Mouse (Mus musculus) CH12.LX (cell line): ENCODE data around the gene Lzts2.

Experiments used
- BHLHE40 ChIP-seq: IDR thresholded peaks from 2 replicates; pipeline ENCODE4 v1.6.1; 2011; ENCODE audit warnings: mild to moderate bottlenecking, low read depth, low read length, improper control_type of control experiment
- CHD1 ChIP-seq: IDR thresholded peaks from 2 replicates; pipeline ENCODE4 v1.6.1; 2012; ENCODE audit warnings: low read depth, low read length, improper control_type of control experiment, inconsistent platforms
- CTCF ChIP-seq, 2 experiments: IDR thresholded peaks in 1 of 2; conservative IDR thresholded peaks in 1 of 2; 2 replicates each; pipeline ENCODE4 v1.5.1; 2011 to 2012; ENCODE audit warnings: low read depth in 2 of 2, low read length in 2 of 2, improper control_type of control experiment in 1 of 2, inconsistent platforms in 1 of 2, mild to moderate bottlenecking in 1 of 2, moderate library complexity in 1 of 2
- GABPA ChIP-seq: IDR thresholded peaks from 2 replicates; pipeline ENCODE4 v1.6.1; 2012; ENCODE audit warnings: low read depth, low read length, improper control_type of control experiment, inconsistent platforms; ENCODE audit not compliant: insufficient replicate concordance
- JUND ChIP-seq: conservative IDR thresholded peaks from 2 replicates; pipeline ENCODE4 v1.6.1; 2011; ENCODE audit warnings: low read depth, low read length, improper control_type of control experiment
- MAFK ChIP-seq: IDR thresholded peaks from 2 replicates; pipeline ENCODE4 v1.6.1; 2011; ENCODE audit warnings: low read length, improper control_type of control experiment; ENCODE audit not compliant: insufficient replicate concordance
- MAX ChIP-seq: IDR thresholded peaks from 2 replicates; pipeline ENCODE4 v1.6.1; 2011; ENCODE audit warnings: low read length, improper control_type of control experiment
- NRF1 ChIP-seq: IDR thresholded peaks from 2 replicates; pipeline ENCODE4 v1.6.1; 2014; ENCODE audit warnings: low read depth, mild to moderate bottlenecking, inconsistent platforms, low read length, improper control_type of control experiment, moderate library complexity
- POLR2A ChIP-seq: IDR thresholded peaks from 2 replicates; pipeline ENCODE4 v1.6.1; 2011; ENCODE audit warnings: low read depth, mild to moderate bottlenecking, improper control_type of control experiment, low read length
- USF1 ChIP-seq: IDR thresholded peaks from 2 replicates; pipeline ENCODE4 v1.6.1; 2014; ENCODE audit warnings: low read depth, mild to moderate bottlenecking, inconsistent platforms, low read length, improper control_type of control experiment
- ZKSCAN1 ChIP-seq: IDR thresholded peaks from 2 replicates; pipeline ENCODE4 v1.6.1; 2012; ENCODE audit warnings: low read depth, inconsistent platforms, low read length, improper control_type of control experiment, borderline replicate concordance

DNA sequence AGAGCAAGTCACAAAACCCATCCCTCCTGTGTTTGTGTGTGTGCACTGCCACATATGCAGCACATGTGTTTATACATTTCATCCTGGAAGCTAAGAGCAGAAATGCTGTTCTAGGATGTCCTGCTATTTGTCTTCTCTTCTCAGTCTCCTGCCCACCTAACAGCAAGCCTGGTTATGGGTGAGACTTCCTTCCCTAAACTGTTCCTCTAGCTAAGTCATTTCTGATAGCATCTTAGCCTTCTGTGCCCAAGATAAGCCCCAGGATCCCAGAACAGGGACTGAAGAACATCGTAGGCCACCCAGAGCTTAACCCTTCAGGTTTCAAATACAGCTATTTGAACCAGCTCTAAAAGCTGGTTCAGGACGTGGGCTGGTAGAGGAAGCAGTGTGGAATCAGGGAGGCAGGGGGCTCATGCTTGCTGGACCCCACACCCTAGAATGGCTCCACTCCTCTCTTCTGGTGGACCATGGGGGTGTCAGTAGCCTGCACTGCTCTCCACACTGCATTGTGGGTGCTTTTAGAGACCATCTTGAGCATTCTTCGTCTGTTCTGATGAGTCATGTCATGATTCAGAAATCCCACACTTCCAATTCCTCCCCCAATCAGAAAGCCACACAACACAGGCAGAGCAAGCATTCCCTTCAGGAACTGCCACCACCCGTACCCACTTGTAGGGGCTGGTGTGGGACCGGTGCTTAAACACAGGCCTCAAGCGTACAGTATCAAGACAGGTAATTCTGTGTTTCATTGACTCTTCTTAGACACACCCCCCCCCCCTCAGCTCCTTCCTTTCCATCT is 40.9 kb downstream of the Lzts2 start:
- no peak for TF ChIP-seq MAFK
- no peak for TF ChIP-seq CTCF (conservative IDR thresholded peaks at IDR 0.05 in 1 of 2, IDR thresholded peaks at IDR 0.05 in 1 of 2; ENCODE audit: low read depth in 2 of 2, low read length in 2 of 2)
- no peak for TF ChIP-seq JUND
- TF ChIP-seq ZKSCAN1: no peak
- no peak for TF ChIP-seq USF1
- TF ChIP-seq BHLHE40: no peak
- no peak for TF ChIP-seq MAX
- TF ChIP-seq NRF1: no peak
- no peak for TF ChIP-seq CHD1
- TF ChIP-seq GABPA: no peak
- no peak for TF ChIP-seq POLR2A
